Mouse (Mus musculus) G1E (cell line): Measurements from ENCODE around the gene Rps6kc1.

Source experiments
- CTCF ChIP-seq: IDR thresholded peaks from 2 replicates; pipeline ENCODE4 v1.5.1; 2012; ENCODE audit warnings: low read depth, low read length, inconsistent platforms, mixed read lengths
- GATA2 ChIP-seq: IDR thresholded peaks from 2 replicates; pipeline ENCODE4 v1.6.1; 2012; ENCODE audit warnings: low read depth, low read length, inconsistent platforms, borderline replicate concordance
- POLR2AphosphoS5 ChIP-seq: IDR thresholded peaks from 2 replicates; pipeline ENCODE4 v1.6.1; 2012; ENCODE audit warnings: low read depth, low read length, inconsistent platforms; ENCODE audit not compliant: insufficient replicate concordance

DNA sequence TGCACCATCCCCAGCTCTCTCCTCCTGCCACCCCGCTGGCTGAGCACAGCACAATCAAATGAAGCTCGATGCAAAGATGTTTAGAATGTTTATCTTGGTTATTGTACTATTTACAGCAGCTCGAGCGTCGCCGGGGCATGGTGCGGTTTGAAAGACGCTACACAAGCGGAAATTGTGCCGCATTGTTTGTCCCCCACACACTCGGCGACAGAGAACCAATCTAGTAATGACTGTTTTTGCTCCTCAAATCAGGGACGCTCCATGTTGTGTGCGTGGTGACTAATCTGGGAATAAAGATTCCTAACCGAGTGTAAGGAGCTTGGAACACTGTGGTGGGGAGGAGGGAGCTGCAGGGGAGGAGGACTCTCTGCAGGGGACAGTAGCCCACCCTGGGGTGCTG, 250.3 kb downstream of the Rps6kc1 start:
- TF ChIP-seq CTCF (no peak), POLR2AphosphoS5 (no peak), GATA2 (no peak)
